Mouse (Mus musculus) lung, adult 18-20 months (tissue): ENCODE measurements around the gene Ar.

Experiments
- DNase-seq, 2 experiments: peaks; one replicate each; pipeline ENCODE4 v3.0.0; 2022; ENCODE audit warnings: mixed read lengths in 2 of 2

Ar gene

DNA sequence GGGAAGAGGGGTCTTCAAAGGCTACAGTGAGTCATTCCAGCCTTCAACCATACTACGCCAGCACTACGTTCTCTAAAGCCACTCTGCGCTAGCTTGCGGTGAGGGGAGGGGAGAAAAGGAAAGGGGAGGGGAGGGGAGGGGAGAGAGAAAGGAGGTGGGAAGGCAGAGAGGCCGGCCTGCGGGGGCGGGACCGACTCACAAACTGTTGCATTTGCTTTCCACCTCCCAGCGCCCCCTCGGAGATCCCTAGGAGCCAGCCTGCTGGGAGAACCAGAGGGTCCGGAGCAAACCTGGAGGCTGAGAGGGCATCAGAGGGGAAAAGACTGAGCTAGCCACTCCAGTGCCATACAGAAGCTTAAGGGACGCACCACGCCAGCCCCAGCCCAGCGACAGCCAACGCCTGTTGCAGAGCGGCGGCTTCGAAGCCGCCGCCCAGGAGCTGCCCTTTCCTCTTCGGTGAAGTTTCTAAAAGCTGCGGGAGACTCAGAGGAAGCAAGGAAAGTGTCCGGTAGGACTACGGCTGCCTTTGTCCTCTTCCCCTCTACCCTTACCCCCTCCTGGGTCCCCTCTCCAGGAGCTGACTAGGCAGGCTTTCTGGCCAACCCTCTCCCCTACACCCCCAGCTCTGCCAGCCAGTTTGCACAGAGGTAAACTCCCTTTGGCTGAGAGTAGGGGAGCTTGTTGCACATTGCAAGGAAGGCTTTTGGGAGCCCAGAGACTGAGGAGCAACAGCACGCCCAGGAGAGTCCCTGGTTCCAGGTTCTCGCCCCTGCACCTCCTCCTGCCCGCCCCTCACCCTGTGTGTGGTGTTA, at the start of gene Ar:
Ar (plus strand) TSS at position 239 of the 812 bp plus-strand sequence.
- peak; percentile 14 to 24 for DNase-seq

DNA sequence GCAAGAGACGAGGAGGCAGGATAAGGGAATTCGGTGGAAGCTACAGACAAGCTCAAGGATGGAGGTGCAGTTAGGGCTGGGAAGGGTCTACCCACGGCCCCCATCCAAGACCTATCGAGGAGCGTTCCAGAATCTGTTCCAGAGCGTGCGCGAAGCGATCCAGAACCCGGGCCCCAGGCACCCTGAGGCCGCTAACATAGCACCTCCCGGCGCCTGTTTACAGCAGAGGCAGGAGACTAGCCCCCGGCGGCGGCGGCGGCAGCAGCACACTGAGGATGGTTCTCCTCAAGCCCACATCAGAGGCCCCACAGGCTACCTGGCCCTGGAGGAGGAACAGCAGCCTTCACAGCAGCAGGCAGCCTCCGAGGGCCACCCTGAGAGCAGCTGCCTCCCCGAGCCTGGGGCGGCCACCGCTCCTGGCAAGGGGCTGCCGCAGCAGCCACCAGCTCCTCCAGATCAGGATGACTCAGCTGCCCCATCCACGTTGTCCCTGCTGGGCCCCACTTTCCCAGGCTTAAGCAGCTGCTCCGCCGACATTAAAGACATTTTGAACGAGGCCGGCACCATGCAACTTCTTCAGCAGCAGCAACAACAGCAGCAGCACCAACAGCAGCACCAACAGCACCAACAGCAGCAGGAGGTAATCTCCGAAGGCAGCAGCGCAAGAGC, 1.3 kb downstream of the Ar start:
- DNase-seq = no peak

DNA sequence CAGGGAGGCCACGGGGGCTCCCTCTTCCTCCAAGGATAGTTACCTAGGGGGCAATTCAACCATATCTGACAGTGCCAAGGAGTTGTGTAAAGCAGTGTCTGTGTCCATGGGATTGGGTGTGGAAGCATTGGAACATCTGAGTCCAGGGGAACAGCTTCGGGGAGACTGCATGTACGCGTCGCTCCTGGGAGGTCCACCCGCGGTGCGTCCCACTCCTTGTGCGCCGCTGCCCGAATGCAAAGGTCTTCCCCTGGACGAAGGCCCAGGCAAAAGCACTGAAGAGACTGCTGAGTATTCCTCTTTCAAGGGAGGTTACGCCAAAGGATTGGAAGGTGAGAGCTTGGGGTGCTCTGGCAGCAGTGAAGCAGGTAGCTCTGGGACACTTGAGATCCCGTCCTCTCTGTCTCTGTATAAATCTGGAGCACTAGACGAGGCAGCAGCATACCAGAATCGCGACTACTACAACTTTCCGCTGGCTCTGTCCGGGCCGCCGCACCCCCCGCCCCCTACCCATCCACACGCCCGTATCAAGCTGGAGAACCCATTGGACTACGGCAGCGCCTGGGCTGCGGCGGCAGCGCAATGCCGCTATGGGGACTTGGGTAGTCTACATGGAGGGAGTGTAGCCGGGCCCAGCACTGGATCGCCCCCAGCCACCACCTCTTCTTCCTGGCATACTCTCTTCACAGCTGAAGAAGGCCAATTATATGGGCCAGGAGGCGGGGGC, 2.0 kb downstream of the Ar start:
- no peak for DNase-seq

DNA sequence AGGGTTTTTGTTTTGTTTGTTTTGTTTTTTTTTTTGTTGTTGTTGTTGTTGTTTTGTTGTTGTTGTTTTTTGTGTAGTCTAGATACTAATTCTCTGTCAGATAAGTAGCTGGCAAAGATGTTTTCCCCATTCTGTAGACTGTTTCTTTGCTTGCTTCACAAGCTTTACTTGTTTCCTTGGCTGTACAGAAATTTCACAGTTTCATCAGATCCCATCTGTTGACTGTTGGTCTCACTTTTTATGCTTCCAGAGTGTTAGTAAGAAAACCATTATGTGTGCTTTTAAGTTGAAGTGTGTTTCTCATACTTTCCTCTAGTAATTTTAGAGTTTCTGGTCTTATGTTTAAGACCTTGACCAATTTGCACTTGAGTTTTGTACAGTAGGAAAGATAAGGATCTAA, 41.2 kb downstream of the Ar start:
- DNase-seq = no peak

DNA sequence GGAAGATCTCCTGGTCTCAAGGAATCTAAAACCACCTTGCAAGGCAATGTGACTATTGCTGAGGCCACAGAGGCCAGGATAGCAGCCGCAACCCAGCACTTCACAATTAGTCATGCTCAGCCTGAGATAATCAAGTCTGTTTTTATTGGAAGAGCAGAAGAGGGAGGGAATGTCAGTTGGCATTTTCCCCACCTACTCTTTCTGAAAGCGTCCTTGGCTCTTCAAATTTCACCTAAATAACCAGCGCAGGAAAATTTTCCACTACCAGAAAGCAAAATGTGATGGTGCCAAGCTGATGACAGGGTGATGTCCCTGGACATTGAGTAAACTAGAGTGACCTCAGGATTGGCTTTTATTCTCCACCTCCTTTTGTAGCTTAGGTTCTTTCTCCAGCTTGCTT, 57.2 kb downstream of the Ar start:
- DNase-seq = no peak

DNA sequence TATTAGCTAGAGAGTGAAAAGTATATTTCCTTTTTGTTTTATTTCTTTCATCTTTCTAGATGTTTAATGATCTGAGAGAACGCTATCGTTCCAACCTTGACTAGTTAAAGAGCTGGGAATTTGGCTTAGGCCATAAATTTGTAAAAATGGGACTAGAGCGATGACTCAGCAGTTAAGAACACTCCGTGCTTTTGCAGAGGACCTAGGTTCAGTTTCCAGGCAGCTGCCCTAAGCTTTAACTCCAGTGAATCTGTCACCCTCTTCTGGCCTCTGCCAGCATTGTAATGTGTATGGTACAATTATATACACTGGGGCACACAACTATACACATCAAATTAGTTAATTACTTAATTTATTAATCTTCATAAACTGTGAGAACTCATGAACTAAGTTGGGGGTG, 58.6 kb downstream of the Ar start:
- DNase-seq = no peak

DNA sequence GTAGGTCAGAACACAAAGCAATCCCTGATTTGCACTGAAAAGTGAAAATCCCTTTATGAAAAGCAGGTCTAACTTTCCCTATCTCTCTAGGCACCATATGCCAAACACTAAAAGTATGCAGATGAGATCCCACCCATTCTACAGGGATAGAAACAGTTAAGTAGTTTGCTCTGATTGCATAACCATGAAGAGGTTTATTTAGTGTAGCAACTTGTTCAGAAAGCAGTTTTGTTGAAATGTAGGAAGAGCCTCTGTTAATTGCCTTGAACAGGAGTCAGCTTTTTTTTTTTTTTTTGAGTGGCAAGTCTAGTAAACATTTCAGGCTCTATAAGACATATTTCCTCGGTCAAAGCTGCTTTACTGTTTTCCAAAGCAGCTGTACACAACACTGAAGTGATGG, 67.5 kb downstream of the Ar start:
- DNase-seq = no peak

DNA sequence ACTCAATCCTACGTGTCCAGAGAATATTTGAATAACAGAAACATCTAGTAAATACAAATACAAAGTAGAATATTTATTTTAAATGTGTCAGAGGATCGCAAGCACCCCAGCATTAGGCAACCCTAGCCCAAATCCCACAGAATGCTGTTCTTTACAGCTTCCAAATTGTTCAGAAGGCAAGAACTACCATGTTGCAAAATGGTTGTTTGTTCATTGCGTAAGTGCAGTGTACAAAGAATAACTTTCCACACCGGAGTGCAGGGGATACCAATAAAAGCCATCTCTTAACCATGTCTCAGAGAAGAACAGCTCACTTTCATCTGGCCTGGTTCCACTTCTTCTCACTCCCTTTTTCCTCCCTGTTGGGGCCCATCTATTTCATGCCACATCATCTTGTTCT, 90.4 kb downstream of the Ar start:
- DNase-seq = no peak

DNA sequence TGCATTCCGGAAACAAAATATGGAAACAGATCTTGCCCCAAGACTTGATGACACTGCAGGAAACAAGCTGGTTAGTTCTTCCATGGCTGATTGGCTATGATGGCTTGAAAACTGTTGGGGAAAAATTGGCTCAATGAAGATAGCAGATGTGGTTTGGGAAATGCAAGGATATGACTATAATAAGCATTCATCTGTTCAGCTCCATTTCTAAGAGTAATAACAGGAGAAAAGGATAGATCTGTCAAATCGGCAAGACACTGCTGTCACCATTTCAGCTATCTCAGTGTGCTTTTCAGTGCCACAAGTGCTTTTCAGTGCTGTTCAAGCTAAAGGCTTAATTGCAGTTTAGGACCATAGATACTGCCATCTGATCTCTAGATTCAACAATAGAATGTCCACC, 96.5 kb downstream of the Ar start:
- no peak for DNase-seq

DNA sequence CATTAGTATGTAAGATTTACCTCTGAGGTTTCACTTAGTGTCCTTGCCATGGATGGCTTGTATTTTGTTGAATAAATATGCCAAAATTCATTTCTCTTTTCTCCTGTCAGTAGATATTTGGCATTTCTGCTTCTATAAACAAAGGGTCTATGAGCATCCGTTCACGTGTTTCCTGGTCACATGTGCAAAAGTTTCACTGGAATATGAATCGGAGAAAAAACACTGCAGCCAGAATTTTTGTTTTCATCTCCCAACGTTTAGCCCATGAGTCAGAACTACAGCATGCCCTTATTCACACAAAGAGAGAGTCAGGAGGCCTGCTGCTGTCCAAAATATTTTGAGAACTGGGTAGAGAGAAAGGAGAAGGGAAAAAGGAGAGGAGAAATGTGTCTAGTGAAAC, 99.8 kb downstream of the Ar start:
- DNase-seq = no peak

DNA sequence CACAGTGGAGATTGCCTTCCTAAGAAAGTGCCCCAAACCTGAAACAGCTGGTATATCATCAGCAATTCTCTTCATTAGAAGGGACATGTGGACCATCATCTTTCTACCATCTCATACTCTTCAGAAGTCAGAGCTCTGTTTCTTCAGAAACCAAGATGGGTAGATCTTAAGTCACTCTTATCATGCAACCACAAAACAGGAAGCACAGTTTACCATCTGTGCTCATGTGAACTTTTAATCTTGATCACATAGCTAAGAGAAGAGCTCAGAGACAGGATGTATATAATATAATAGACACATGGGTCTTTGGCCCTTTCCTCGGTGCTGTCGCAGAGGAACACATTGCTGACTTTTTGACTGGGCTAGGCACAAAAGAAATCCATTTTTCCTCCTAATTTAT, 111.1 kb downstream of the Ar start:
- DNase-seq = no peak

DNA sequence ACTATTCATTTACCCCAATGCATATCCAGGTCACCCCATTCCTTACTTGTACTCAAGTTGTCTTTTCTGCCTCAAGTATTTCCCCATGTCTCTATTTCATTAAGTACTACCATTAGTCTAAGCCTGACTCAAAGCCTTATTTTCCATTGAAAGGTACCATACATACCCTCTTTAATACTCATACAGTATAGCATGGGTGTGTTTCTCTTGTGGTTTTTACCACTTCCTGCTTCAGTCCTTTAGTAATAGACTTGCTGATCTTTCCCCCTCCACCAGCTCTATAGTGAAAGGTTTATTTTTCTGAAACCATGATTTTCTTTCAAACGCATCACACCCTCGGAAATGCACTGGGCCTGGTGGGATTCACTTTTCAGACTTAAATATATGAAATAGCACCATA, 117.2 kb downstream of the Ar start:
- no peak for DNase-seq

DNA sequence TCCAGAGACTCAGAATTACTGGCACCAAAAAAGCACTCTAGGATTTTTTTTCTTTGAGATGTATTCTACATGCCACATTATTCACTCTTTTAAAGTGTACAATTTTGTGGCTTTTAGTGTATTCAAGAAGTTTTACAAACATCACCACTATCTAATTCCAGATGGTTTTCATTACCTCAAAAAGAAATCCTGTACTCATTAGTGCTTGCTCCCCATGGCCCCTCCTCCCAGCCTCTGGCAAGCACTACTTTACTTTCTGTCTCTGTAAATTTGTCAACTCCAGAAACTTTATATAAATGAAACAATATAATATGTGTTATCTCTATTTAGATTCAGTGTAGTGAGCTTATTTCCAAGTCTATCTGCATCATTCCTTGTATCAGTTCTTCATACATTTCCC, 122.8 kb downstream of the Ar start:
- DNase-seq = no peak

DNA sequence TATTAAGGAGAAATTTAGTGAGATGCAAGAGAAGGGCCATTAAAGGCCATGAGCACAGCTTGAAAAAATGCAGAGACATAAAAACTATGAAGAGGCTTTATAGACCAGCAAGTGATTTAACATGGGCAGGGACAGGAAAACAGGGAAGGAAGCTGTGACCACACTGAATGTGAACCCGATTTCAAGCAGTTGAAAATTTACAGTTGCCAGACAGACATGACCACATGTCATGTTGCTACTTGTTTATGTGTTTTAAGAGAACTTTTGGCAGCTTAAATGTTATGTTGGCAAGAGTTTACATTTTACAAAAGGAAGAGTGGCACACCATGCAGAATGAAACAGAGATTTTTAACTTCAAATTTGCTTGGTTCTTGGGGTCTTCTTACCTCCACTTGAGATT, 143.2 kb downstream of the Ar start:
- DNase-seq = no peak

DNA sequence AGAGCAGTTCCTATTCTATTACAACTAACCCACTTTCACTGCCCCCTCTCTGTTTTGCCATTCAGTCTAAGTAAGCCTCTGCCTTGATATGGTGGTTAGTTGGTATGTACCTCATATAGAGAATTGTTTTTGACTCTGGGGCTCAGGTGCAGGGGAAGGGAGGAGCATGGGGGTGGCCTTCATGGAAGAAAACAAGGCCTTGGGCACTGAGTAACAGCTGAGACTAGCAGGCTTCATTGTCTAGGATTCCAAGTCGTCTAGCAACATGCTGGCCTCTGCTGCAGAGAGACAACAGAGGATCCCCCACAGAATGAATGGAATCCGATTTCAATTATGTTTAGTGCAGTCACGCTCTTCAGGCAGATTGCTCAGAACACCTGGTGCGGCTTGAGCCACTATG, 152.1 kb downstream of the Ar start:
- DNase-seq = no peak

DNA sequence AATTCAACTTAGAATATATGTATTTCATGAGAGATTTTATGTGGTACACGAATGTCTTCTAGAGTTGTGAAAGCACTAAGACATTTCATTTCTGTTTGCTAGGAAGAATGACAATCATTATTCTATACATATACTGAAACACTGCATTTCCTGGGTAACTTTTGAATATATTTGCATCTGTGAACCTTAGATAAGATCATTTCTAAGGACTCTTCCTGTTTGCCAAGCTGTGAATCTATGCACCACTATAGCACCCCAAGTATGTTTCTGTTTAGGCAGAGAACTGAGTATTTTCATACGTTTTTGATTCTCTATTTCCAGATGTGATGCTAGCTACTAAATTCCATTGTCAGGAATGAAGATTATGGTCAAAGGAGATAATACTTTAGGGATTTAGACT, 153.4 kb downstream of the Ar start:
- DNase-seq = no peak

DNA sequence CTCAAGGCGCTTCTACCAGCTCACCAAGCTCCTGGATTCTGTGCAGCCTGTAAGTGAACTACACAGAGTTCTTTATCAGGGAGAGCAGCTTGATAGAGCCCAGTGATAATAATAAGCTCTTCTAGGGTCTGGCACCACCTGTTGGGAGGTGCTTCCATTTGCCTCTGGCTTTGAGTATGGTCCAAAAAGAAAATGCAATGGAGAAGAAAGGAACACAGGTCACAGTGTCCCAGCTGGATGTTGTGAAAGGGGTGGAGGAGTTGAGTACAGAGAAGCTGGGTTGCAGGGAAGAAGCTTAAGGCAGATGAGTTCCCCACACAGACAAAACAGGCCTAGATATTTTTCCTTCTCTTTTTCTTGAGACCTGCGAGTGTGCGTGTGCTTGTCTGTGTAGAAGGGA, 167.4 kb downstream of the Ar start:
- no peak for DNase-seq

DNA sequence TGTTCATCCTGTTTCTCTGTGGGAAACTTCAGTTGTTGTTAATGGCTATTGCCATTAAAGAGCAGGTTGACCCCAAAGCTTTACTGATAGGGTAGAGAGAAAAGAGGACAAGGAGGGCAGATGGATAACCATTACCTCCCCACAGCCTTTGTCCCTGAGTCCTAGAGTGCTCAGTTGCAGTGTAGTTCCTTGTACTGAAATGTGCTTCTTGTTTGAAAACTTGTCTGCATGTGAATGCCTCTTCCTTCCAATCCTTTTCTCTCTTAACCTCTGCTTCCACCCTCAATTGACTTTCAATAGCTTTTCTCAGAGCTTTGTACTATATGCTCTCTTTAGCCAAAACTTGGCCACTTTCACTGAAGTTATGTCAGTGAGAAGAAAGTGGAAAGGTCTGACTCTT, 168.9 kb downstream of the Ar start:
- DNase-seq = no peak

DNA sequence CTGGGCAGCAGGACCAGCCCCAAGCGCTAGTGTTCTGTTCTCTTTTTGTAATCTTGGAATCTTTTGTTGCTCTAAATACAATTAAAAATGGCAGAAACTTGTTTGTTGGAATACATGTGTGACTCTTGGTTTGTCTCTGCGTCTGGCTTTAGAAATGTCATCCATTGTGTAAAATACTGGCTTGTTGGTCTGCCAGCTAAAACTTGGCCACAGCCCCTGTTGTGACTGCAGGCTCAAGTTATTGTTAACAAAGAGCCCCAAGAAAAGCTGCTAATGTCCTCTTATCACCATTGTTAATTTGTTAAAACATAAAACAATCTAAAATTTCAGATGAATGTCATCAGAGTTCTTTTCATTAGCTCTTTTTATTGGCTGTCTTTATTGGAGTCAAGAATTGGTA, 174.5 kb downstream of the Ar start:
- no peak for DNase-seq

DNA sequence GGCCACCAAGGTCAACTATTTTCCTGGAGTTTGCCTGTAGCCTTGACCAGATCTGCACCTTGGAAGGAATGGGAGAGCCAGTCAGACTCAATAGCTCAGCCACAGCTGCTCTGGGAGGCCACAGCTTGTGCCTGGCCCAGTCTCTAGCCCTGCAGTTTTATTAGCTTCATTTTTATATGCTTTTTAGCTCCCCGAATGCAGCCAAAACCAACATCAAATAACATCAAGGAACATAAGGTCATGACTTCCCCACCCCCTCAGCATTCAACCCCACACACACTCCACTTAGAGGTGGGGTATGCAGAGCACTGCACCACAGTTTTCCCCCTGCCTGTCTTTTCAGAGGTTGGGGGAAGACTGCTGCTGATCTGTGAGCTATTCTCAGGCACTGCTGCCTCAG, 198.9 kb downstream of the Ar start:
- DNase-seq = no peak

DNA sequence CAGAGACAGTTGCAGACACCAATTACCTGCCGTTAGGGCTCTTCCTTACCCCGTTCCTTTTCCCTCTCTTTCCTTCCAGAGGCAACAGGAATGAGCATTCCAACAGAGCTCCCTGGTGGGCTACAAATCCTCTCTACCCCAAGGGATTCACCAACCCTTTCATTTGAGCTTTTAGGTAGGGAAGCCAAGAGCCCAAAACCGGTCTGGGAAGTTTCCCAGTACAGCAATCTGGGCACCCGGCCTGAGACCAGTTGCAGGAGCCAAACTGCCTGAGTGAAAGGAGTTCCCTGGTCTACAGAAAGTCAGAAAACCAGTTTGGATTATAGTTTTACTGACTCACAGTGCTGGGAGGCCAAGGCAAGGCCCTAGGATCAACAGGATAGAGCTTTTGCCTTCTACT, 199.5 kb downstream of the Ar start:
- peak; percentile 28 to 36 for DNase-seq
